Mouse (Mus musculus) myocyte (in vitro differentiated cells): ENCODE measurements around the gene Atp6v0a2. TPM values are rescaled to one million over a fixed set of nuclear protein-coding genes. Genes with fewer than 3 reads are reported as not detected.

Experiments
- H3K27me3 ChIP-seq: one replicate; pipeline ENCODE4 v1.6.1; 2011; ENCODE audit not compliant: control insufficient read depth, insufficient read depth, insufficient read length
- H3K36me3 ChIP-seq: one replicate; pipeline ENCODE4 v1.6.1; 2011; ENCODE audit not compliant: control insufficient read depth, insufficient read depth
- H3K4me2 ChIP-seq: one replicate; pipeline ENCODE4 v1.6.1; 2011; ENCODE audit warnings: low read depth, control low read depth
- H3K4me3 ChIP-seq: one replicate; pipeline ENCODE4 v1.5.1; 2011; ENCODE audit warnings: mild to moderate bottlenecking, control low read depth, moderate library complexity
- H3K79me2 ChIP-seq: one replicate; pipeline ENCODE4 v1.6.1; 2011; ENCODE audit not compliant: control insufficient read depth, insufficient read depth
- H3ac ChIP-seq: one replicate; pipeline ENCODE4 v1.6.1; 2011; ENCODE audit not compliant: control insufficient read depth, insufficient read length
- CEBPB ChIP-seq: IDR thresholded peaks from 2 replicates; pipeline ENCODE4 v1.6.1; 2011; ENCODE audit warnings: mild to moderate bottlenecking, moderate library complexity; ENCODE audit not compliant: poor library complexity, insufficient read depth, severe bottlenecking
- E2F4 ChIP-seq: IDR thresholded peaks from one replicate; pipeline ENCODE4 v1.6.1; 2011; ENCODE audit warnings: mild to moderate bottlenecking, control low read depth, moderate library complexity; ENCODE audit not compliant: insufficient read depth
- MAX ChIP-seq: IDR thresholded peaks from one replicate; pipeline ENCODE4 v1.6.1; 2011; ENCODE audit warnings: low read depth, mild to moderate bottlenecking, control low read depth
- MYOD1 ChIP-seq, 3 experiments: IDR thresholded peaks; one replicate each; pipeline ENCODE4 v1.6.1; 2011; ENCODE audit warnings: control low read depth in 2 of 3, low read depth in 2 of 3, mild to moderate bottlenecking in 2 of 3, moderate library complexity in 1 of 3; ENCODE audit not compliant: insufficient read length in 2 of 3, control insufficient read depth in 1 of 3
- MYOG ChIP-seq, 3 experiments: IDR thresholded peaks; one replicate each; pipeline ENCODE4 v1.6.1; 2011; ENCODE audit warnings: control low read depth in 2 of 3, low read depth in 2 of 3, mild to moderate bottlenecking in 2 of 3; ENCODE audit not compliant: insufficient read length in 2 of 3, control insufficient read depth in 1 of 3, insufficient read depth in 1 of 3
- POLR2A ChIP-seq: IDR thresholded peaks from one replicate; pipeline ENCODE4 v1.6.1; 2011; ENCODE audit warnings: low read depth, mild to moderate bottlenecking, control low read depth, moderate library complexity; ENCODE audit not compliant: insufficient read length
- POLR2AphosphoS2 ChIP-seq: IDR thresholded peaks from one replicate; pipeline ENCODE4 v1.6.1; 2011; ENCODE audit warnings: low read depth, control low read depth; ENCODE audit not compliant: insufficient read length
- REST ChIP-seq: IDR thresholded peaks from one replicate; pipeline ENCODE4 v1.6.1; 2011; ENCODE audit warnings: mild to moderate bottlenecking, control low read depth, moderate library complexity; ENCODE audit not compliant: insufficient read depth, insufficient read length
- SRF ChIP-seq: IDR thresholded peaks from one replicate; pipeline ENCODE4 v1.6.1; 2011; ENCODE audit warnings: low read depth; ENCODE audit not compliant: control insufficient read depth, insufficient read length
- TCF12 ChIP-seq: IDR thresholded peaks from one replicate; pipeline ENCODE4 v1.6.1; 2011; ENCODE audit warnings: mild to moderate bottlenecking, control low read depth; ENCODE audit not compliant: poor library complexity, insufficient read depth, severe bottlenecking
- TCF3 ChIP-seq: IDR thresholded peaks from one replicate; pipeline ENCODE4 v1.6.1; 2011; ENCODE audit warnings: low read depth, control low read depth; ENCODE audit not compliant: insufficient read length
- USF1 ChIP-seq: IDR thresholded peaks from one replicate; pipeline ENCODE4 v1.6.1; 2011; ENCODE audit warnings: low read depth, mild to moderate bottlenecking, control low read depth, moderate library complexity
- polyA plus RNA-seq: library from polyadenylated mRNA; unstranded; fragments of >200 nt; fragmentation: generic; extraction: Trizol; gene quantifications from one replicate; pipeline ENCODE4 v1.2.1, GENCODE M21; 2012; ENCODE audit warnings: missing spikeins

Gene Atp6v0a2
- 31.8 TPM for polyA plus RNA-seq

DNA sequence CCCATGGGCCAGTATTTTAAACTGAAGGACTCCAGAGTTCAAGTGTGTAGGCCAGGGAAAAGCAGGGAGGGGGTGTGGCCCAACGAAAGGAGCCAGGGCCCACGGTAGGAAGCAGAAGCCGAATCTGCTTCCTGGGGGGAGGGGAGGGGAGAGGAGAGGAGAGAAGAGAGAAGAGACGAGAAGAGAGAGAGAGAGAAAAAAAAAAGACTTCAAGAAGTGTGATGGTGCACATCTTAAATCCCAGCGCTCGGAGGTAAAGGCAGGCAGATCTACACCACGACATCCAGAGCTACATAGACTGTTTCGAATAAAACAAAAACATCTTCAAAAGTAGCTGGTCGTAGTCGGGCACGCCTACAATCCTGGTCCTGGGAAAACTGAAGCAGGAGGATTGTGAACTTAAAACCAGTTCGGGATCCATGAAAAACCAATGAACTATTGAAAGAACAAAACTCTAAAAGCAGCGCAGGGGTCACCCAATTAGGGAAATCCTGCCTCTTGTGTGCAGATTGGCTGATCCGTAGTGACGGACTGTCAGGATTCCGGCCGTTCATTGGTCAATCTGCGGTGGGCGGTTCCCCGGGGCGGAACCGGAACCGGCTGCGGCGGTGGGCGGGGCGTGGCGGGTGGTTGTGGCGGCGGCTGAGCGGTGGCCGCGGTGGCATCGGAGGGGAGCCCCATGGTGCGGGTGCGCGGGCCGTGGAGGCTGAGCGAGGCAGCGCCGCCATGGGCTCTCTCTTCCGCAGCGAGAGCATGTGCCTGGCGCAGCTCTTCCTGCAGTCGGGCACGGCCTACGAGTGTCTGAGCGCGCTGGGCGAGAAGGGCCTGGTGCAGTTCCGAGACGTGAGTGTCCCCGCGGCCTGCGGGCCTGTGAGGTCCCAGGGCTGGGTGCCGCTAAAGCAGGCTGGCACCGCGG lies at the start of gene Atp6v0a2:
TSS of gene Atp6v0a2 (plus strand) at position 129 of the 916 bp plus-strand sequence.
- TF ChIP-seq TCF12 = no peak
- TF ChIP-seq TCF3 = no peak
- no peak for TF ChIP-seq USF1
- no peak for TF ChIP-seq CEBPB
- no peak for TF ChIP-seq MAX
- peak; percentile 3 for TF ChIP-seq REST
- TF ChIP-seq POLR2AphosphoS2 = peak; percentile 91
- peak; percentile 78 for TF ChIP-seq SRF
- TF ChIP-seq MYOG (IDR thresholded peaks at IDR 0.05; ENCODE audit: control insufficient read depth in 1 of 3, insufficient read depth in 1 of 3, insufficient read length in 2 of 3, low read depth in 2 of 3) = no peak
- no peak for TF ChIP-seq E2F4
- TF ChIP-seq MYOD1 (IDR thresholded peaks at IDR 0.05; ENCODE audit: control insufficient read depth in 1 of 3, insufficient read length in 2 of 3, low read depth in 2 of 3) = peak in 1 of 3 experiments; percentile 2
- peak; percentile 93 for TF ChIP-seq POLR2A
- Histone ChIP-seq H3K27me3 (no peaks in the 10 kb centered on the region), H3K36me3 (no peaks in the 10 kb centered on the region), H3ac (peak within 1 kb of the TSS; percentile 84), H3K79me2 (peaks cover 20% of the 10 kb centered on the region), H3K4me3 (peak within 1 kb of the TSS; percentile 76), H3K4me2 (peak within 1 kb of the TSS; percentile 95)

DNA sequence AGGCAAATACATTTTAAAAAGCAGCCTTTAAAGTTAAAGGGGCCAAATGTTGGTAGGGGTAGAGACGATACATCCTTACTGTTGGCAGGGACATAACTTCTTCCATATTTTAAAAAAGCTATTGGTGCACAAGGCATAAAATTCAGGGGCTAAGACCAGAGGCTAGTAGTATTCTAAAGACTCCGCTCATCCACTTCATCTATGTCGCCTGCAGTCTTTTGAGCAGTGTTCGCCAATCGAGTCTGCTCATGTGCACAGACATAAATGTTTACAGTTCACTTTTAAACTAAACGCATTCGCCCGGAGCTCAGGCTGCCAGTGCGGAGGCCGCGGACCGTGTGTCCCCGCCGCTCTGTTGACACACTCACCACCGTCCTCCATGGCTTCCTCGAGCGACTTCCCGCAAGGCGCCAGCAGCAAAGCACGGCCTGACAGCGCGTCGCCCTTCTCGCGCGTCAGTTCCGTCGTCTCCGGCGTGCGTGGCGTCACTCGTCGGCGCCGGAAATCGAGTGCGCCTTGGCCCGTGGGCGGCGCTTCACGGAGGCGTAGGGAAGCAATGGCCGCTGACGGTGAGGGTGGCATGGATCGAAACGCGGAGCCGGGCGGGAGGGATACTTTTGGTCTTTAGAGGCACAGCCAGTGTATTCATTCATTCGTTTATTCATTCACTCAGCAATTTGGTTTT lies 49.6 kb upstream of the Atp6v0a2 start, which contains the start of the genes Eif2b1 and Gtf2h3:
TSS of gene Eif2b1 (minus strand) at position 499 of the 685 bp plus-strand sequence.
TSS of gene Gtf2h3 (plus strand) at position 508 of the 685 bp plus-strand sequence.
- peaks cover 30% of the 10 kb centered on the region for H3K79me2 ChIP-seq
- peak within 1 kb of the TSS; percentile 92 for H3K4me2 ChIP-seq
- H3K27me3 ChIP-seq = no peaks in the 10 kb centered on the region

GRCm38 (mm10) chr5:124582515-124582914 lies 45.9 kb upstream of the Atp6v0a2 start:
- H3K4me2 ChIP-seq = no peak overlapping the region
- H3ac ChIP-seq = no peak overlapping the region
- no peak for TF ChIP-seq MAX
- no peak for TF ChIP-seq MYOG (IDR thresholded peaks at IDR 0.05; ENCODE audit: control insufficient read depth in 1 of 3, insufficient read depth in 1 of 3, insufficient read length in 2 of 3, low read depth in 2 of 3)
- TF ChIP-seq TCF3 = no peak
- TF ChIP-seq SRF = no peak
- no peak for TF ChIP-seq USF1
- TF ChIP-seq MYOD1 (IDR thresholded peaks at IDR 0.05; ENCODE audit: control insufficient read depth in 1 of 3, insufficient read length in 2 of 3, low read depth in 2 of 3) = no peak
- TF ChIP-seq E2F4 = no peak
- TF ChIP-seq POLR2A = no peak
- no peak for TF ChIP-seq CEBPB
- no peak for TF ChIP-seq POLR2AphosphoS2
- no peak overlapping the region for H3K4me3 ChIP-seq
- no peaks in the 10 kb centered on the region for H3K27me3 ChIP-seq
- no peaks in the 10 kb centered on the region for H3K36me3 ChIP-seq
- H3K79me2 ChIP-seq = peaks cover 29% of the 10 kb centered on the region

More for the DNA sequence above, 49.6 kb upstream of the Atp6v0a2 start, which contains the start of the genes Eif2b1 and Gtf2h3:
- H3K36me3 ChIP-seq = peaks cover 14% of the 10 kb centered on the region
- H3ac ChIP-seq = peak within 1 kb of the TSS; percentile 69
- TF ChIP-seq POLR2AphosphoS2 (peak; percentile 98), POLR2A (peak; percentile 99), CEBPB (no peak), MYOD1 (IDR thresholded peaks at IDR 0.05; ENCODE audit: control insufficient read depth in 1 of 3, insufficient read length in 2 of 3, low read depth in 2 of 3) (peak in 1 of 3 experiments; percentile 51), REST (peak; percentile 1), MYOG (IDR thresholded peaks at IDR 0.05; ENCODE audit: control insufficient read depth in 1 of 3, insufficient read depth in 1 of 3, insufficient read length in 2 of 3, low read depth in 2 of 3) (peak in 1 of 3 experiments; percentile 40), SRF (peak; percentile 95), TCF12 (no peak)
- peak within 1 kb of the TSS; percentile 88 for H3K4me3 ChIP-seq

GRCm38 (mm10) chr5:124592768-124593167 lies 35.6 kb upstream of the Atp6v0a2 start:
- no peak for TF ChIP-seq MYOG (IDR thresholded peaks at IDR 0.05; ENCODE audit: control insufficient read depth in 1 of 3, insufficient read depth in 1 of 3, insufficient read length in 2 of 3, low read depth in 2 of 3)
- no peak for TF ChIP-seq E2F4
- no peak for TF ChIP-seq MYOD1 (IDR thresholded peaks at IDR 0.05; ENCODE audit: control insufficient read depth in 1 of 3, insufficient read length in 2 of 3, low read depth in 2 of 3)
- TF ChIP-seq MAX = no peak
- no peak for TF ChIP-seq POLR2A
- TF ChIP-seq POLR2AphosphoS2 = no peak
- TF ChIP-seq TCF3 = no peak
- TF ChIP-seq CEBPB = no peak
- no peak for TF ChIP-seq USF1
- no peak for TF ChIP-seq REST
- no peak for TF ChIP-seq SRF
- TF ChIP-seq TCF12 = no peak
- Histone ChIP-seq H3K36me3 (peaks cover 15% of the 10 kb centered on the region), H3K79me2 (no peaks in the 10 kb centered on the region)

More at GRCm38 (mm10) chr5:124592768-124593167, 35.6 kb upstream of the Atp6v0a2 start:
- Histone ChIP-seq H3ac (no peak overlapping the region), H3K4me2 (no peak overlapping the region), H3K4me3 (no peak overlapping the region), H3K27me3 (no peaks in the 10 kb centered on the region)
